Mouse (Mus musculus): ENCODE results near the gene Gm6614. TPM values are rescaled to one million over a fixed set of nuclear protein-coding genes. Genes with fewer than 3 reads are reported as not detected.
"Not testable (repeated sequence)": the region's sequence is repeated elsewhere in the genome, so short reads cannot be mapped to it uniquely, and the experiment has no call there.

Gm6614 gene
- not detected in 2 replicates for polyA plus RNA-seq (2015; fragmentation: Nextera tagmentation; extraction: Ambion mirVana)

DNA sequence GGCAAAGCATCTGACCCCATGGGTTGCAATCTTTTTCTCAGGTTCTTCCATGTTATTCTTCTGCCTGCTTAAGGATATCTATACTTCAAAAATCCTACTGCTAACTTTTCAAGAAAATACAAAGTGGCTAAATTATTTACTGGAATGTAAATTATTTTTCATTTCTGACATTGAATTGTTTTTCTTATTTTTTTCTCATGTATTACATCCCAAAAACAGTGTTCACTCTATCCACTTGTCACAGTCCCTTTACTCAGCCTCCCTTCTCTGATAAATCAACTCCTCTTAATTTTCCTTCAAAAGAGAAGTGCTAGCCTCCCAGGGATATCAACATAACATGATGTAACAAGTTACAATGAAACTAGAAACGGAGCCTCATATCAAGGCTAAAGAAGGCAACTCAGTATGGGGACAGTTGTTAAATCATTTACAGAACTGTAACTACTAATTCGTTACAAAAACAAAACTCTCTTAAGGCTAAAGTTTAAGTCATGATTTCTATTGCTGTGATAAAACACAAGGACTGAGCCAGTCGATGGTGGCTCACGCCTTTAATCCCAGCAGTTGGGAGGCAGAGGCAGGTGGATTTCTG, at the start of gene Gm6614:
Gene Gm6614, minus strand, starts transcription at position 51 of the 592 bp plus-strand sequence.
- WGBS, result 80% methylated on average over 4 of the region's 4 CpGs
- Histone ChIP-seq H3K27me3 (ENCODE audit: control insufficient read depth, insufficient read depth, low read depth, low read length) (no peaks in the 10 kb centered on the region), H3K4me2 (ENCODE audit: low read depth, low read length) (no peak within 1 kb of the TSS), H3K4me1 (replicated peaks; ENCODE audit: control insufficient read depth, insufficient read depth, low read length) (no peaks in the 10 kb centered on the region), H3K27ac (ENCODE audit: low read length) (no peak within 1 kb of the TSS), H3K9ac (ENCODE audit: low read length) (no peak within 1 kb of the TSS), H3K36me3 (ENCODE audit: control insufficient read depth, insufficient read depth, low read length) (no peaks in the 10 kb centered on the region), H3K4me3 (ENCODE audit: low read length) (no peak within 1 kb of the TSS), H3K9me3 (ENCODE audit: control insufficient read depth, low read length) (no peaks in the 10 kb centered on the region)
- ATAC-seq (ENCODE audit: low read depth), result no peak

DNA sequence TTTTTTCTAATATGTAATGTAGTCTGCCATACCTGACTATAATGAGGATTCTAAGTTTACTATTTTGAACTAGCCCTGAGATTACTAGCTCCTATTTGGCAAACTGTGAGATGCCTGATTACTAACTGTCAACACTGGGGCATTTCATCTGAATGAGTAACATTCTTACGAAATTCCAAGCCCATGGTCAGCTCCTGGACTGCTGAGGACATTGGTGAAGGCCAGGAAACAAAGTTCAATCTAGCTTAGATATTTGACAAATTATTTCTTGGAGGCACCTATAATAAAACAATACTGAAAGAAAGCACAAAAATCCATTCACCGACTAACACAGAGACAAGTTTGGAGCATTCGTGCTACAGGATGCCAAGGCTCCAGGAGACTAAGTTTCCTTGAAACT, 47.1 kb upstream of the Gm6614 start:
- not testable (repeated sequence) for H3K9me3 ChIP-seq (ENCODE audit: control insufficient read depth, low read length); ATAC-seq (ENCODE audit: low read depth); H3K9ac ChIP-seq (ENCODE audit: low read length); H3K4me3 ChIP-seq (ENCODE audit: low read length); H3K4me1 ChIP-seq (replicated peaks; ENCODE audit: control insufficient read depth, insufficient read depth, low read length); H3K4me2 ChIP-seq (ENCODE audit: low read depth, low read length); H3K27me3 ChIP-seq (ENCODE audit: control insufficient read depth, insufficient read depth, low read depth, low read length); H3K36me3 ChIP-seq (ENCODE audit: control insufficient read depth, insufficient read depth, low read length); H3K27ac ChIP-seq (ENCODE audit: low read length)
- 83% methylated on average over 3 of the region's 3 CpGs for WGBS

DNA sequence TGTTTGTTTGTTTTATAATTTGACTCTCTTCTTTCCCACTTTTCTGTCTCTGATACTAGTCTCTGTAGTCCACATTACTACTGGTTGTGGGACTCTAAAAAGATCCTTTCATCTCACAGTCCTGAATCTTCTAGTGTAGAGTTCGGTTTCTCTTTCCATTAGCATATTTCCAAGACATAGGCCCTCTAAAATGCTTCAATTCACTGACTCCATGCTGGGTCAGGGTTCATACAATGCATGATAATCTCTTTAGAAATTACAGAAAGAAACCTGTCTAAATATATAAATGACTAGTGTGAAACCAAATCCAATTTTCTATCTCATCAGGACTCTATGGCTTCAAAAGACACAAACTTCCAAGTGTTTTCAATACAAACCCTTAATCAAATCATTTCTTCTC, 36.5 kb upstream of the Gm6614 start:
- Histone ChIP-seq H3K4me2 (ENCODE audit: low read depth, low read length) (no peak overlapping the region), H3K4me1 (replicated peaks; ENCODE audit: control insufficient read depth, insufficient read depth, low read length) (no peaks in the 10 kb centered on the region), H3K9me3 (ENCODE audit: control insufficient read depth, low read length) (no peaks in the 10 kb centered on the region), H3K4me3 (ENCODE audit: low read length) (no peak overlapping the region), H3K27ac (ENCODE audit: low read length) (no peak overlapping the region), H3K27me3 (ENCODE audit: control insufficient read depth, insufficient read depth, low read depth, low read length) (no peaks in the 10 kb centered on the region), H3K36me3 (ENCODE audit: control insufficient read depth, insufficient read depth, low read length) (no peaks in the 10 kb centered on the region), H3K9ac (ENCODE audit: low read length) (no peak overlapping the region)
- no peak for ATAC-seq (ENCODE audit: low read depth)
- WGBS, result 95% methylated on average over 1 of the region's 1 CpGs

DNA sequence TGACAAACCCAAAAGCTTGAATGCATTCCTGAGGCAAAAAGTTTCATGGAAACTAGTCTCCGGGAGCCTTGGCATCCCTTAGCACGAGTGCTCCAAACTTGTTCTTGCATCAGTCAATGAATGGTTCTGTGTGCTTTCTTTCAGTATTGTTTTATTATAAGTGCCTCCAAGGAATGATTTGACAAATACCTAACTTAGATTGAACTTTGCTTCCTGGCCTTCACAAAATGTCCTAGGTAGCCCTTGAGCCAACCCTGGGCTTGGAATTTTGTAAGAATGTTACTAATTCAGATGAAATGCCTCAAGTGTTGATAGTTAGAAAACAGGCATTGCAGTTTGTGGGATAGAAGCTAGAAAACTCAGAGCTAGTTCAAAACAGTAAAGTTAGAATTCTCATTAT, 34.5 kb upstream of the Gm6614 start:
- H3K27me3 ChIP-seq (ENCODE audit: control insufficient read depth, insufficient read depth, low read depth, low read length), result no peaks in the 10 kb centered on the region
- 80% methylated on average over 2 of the region's 2 CpGs for WGBS

DNA sequence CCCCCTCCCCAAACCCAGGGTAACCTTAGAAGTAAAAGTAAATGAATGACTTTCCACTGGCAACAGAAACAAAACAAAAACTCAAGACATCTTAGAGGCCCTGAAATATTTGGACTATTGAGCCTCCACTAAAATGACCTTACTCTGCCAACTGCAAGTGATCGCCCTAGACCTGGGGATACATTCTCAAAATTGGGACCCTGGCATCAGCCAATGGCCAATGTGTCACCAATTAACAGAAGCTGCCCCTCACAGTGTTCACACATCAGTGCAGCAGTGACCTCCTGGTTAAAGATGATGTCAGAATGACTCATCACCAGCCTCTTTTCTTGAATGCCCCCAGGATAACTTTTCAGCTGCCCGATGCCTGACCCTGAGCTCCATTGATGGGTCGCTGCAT, 30.7 kb upstream of the Gm6614 start:
- WGBS, result 98% methylated on average over 3 of the region's 3 CpGs

More for the DNA sequence above, 34.5 kb upstream of the Gm6614 start:
- no peaks in the 10 kb centered on the region for H3K36me3 ChIP-seq (ENCODE audit: control insufficient read depth, insufficient read depth, low read length)
- H3K4me2 ChIP-seq (ENCODE audit: low read depth, low read length), result no peak overlapping the region
- H3K9ac ChIP-seq (ENCODE audit: low read length), result no peak overlapping the region
- 0 out of 2 replicates have a peak, but pooled peaks cover 1% of the 10 kb centered on the region for H3K9me3 ChIP-seq (ENCODE audit: control insufficient read depth, low read length)
- no peak for ATAC-seq (ENCODE audit: low read depth)
- no peaks in the 10 kb centered on the region for H3K4me1 ChIP-seq (replicated peaks; ENCODE audit: control insufficient read depth, insufficient read depth, low read length)
- H3K27ac ChIP-seq (ENCODE audit: low read length), result no peak overlapping the region
- no peak overlapping the region for H3K4me3 ChIP-seq (ENCODE audit: low read length)

DNA sequence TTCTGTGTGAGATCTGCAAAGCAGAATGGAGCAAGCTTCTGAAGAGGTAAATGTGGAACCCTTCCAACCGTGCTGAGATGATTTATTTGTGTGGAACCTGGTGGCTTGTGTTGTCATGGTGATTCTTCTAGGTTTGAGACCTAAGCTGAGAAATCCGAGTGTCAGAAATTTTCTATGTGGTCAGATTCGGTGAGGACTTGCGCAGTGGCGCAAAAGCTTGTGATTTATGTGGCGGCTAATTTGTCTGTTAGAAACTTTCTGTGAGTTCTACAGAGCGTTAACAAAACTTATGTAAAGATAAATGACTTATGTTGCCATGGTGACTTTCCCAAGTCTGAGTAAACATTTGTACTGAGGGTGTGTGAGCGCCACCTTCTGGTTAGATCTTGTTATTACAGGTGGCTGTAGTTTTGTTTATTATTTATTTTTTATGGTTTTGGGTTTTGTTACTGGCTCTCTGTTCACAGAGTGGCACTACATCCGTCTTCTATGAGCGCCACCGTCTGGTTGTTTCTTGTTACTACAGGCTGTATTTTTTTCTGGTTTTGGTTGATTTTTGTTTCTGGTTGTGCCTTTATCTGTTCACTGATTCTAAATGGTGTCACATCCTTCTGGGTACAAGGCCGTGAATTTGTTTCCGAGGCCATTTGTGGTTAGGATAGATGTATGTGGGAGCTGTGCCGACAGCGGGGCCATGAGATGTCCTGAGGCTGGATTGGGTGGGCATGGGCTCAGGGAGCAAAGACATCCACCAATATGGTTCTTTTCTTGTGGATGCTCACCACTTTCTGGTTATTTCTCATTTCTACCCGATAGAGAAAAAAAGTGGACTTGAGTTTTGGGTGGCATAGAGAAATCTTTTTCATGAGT, 29.3 kb upstream of the Gm6614 start:
- Histone ChIP-seq H3K9me3 (ENCODE audit: control insufficient read depth, low read length) (0 out of 2 replicates have a peak, but pooled peaks cover 4% of the 10 kb centered on the region), H3K9ac (ENCODE audit: low read length) (no peak overlapping the region), H3K27me3 (ENCODE audit: control insufficient read depth, insufficient read depth, low read depth, low read length) (no peaks in the 10 kb centered on the region), H3K4me1 (replicated peaks; ENCODE audit: control insufficient read depth, insufficient read depth, low read length) (no peaks in the 10 kb centered on the region), H3K36me3 (ENCODE audit: control insufficient read depth, insufficient read depth, low read length) (no peaks in the 10 kb centered on the region), H3K4me3 (ENCODE audit: low read length) (no peak overlapping the region), H3K27ac (ENCODE audit: low read length) (no peak overlapping the region), H3K4me2 (ENCODE audit: low read depth, low read length) (no peak overlapping the region)
- WGBS, result 43% methylated on average over 16 of the region's 16 CpGs
- no peak; the same call in 1 of the 2 replicates for ATAC-seq (ENCODE audit: low read depth)

More for the DNA sequence above, 30.7 kb upstream of the Gm6614 start:
- Histone ChIP-seq H3K9me3 (ENCODE audit: control insufficient read depth, low read length) (0 out of 2 replicates have a peak, but pooled peaks cover 4% of the 10 kb centered on the region), H3K4me2 (ENCODE audit: low read depth, low read length) (no peak overlapping the region), H3K36me3 (ENCODE audit: control insufficient read depth, insufficient read depth, low read length) (no peaks in the 10 kb centered on the region), H3K27me3 (ENCODE audit: control insufficient read depth, insufficient read depth, low read depth, low read length) (no peaks in the 10 kb centered on the region), H3K4me3 (ENCODE audit: low read length) (no peak overlapping the region), H3K4me1 (replicated peaks; ENCODE audit: control insufficient read depth, insufficient read depth, low read length) (no peaks in the 10 kb centered on the region), H3K9ac (ENCODE audit: low read length) (no peak overlapping the region), H3K27ac (ENCODE audit: low read length) (no peak overlapping the region)
- ATAC-seq (ENCODE audit: low read depth), result no peak

DNA sequence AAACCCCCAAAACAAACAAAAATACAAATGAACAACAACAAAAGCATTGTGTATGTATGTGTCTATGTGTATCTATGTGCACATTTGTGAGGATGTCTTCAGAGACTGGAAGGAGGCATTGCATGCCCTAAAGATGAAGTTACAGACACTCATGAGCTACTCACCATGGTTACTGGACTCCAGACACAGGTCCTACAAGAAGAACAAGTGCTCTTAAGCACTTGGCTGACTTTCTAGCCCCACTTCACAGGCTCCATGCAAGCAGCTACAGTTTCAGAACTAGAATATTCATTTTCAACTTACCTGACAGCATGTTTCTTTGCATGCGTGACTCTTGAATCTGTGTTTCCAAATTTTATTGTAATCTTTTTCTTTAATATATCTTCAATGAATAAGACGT, 24.6 kb upstream of the Gm6614 start:
- H3K4me1 ChIP-seq (replicated peaks; ENCODE audit: control insufficient read depth, insufficient read depth, low read length), result no peaks in the 10 kb centered on the region
- H3K27ac ChIP-seq (ENCODE audit: low read length), result no peak overlapping the region
- H3K27me3 ChIP-seq (ENCODE audit: control insufficient read depth, insufficient read depth, low read depth, low read length), result no peaks in the 10 kb centered on the region
- 54% methylated on average over 2 of the region's 2 CpGs for WGBS
- no peak overlapping the region for H3K9ac ChIP-seq (ENCODE audit: low read length)
- no peaks in the 10 kb centered on the region for H3K36me3 ChIP-seq (ENCODE audit: control insufficient read depth, insufficient read depth, low read length)
- peak; percentile 69 for ATAC-seq (ENCODE audit: low read depth)
- H3K4me2 ChIP-seq (ENCODE audit: low read depth, low read length), result no peak overlapping the region
- H3K9me3 ChIP-seq (ENCODE audit: control insufficient read depth, low read length), result 0 out of 2 replicates have a peak, but pooled peaks cover 3% of the 10 kb centered on the region
- no peak overlapping the region for H3K4me3 ChIP-seq (ENCODE audit: low read length)

DNA sequence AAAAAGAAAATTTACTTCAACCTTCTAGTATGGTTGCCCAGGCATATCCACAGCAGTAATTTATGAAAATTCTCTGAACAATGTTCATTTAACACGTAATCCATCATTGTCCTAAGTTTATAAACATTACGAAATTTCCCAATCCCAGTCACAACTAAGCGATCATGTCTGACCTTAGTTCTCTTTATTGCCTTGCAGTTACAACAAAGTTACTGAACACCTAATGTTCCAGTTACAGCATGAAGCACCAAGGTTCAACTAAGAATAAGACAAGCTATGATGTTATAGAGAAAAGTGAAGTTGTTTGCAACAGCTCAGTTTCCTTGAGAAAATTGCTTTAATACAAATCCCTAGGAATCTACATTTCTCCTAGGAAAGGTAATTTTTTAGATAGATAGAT, 10.5 kb upstream of the Gm6614 start:
- no peak overlapping the region for H3K4me2 ChIP-seq (ENCODE audit: low read depth, low read length)
- no peak overlapping the region for H3K27ac ChIP-seq (ENCODE audit: low read length)
- WGBS, result 69% methylated on average over 3 of the region's 3 CpGs
- no peaks in the 10 kb centered on the region for H3K4me1 ChIP-seq (replicated peaks; ENCODE audit: control insufficient read depth, insufficient read depth, low read length)
- ATAC-seq (ENCODE audit: low read depth), result no peak
- H3K4me3 ChIP-seq (ENCODE audit: low read length), result no peak overlapping the region
- H3K27me3 ChIP-seq (ENCODE audit: control insufficient read depth, insufficient read depth, low read depth, low read length), result no peaks in the 10 kb centered on the region
- no peaks in the 10 kb centered on the region for H3K36me3 ChIP-seq (ENCODE audit: control insufficient read depth, insufficient read depth, low read length)
- H3K9me3 ChIP-seq (ENCODE audit: control insufficient read depth, low read length), result no peaks in the 10 kb centered on the region
- H3K9ac ChIP-seq (ENCODE audit: low read length), result no peak overlapping the region

DNA sequence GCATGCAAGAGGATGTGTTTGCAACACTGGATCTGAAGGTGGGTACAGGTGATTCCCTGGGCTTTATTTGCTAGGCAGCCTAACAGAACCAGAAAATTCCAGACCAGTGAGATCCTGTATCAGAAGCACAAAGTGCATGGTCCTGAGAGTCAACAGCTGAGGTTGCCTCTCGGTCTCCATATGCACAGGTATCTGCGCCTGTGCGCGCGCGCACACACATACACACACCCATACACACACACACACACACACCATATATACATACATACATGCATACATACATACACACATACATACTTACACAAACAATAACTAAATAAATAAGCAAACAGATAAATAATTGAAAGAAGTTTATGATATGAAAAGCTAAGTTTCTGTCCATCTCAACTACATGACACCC, 24.4 kb downstream of the Gm6614 start:
- Histone ChIP-seq H3K9ac (ENCODE audit: low read length) (no peak overlapping the region), H3K4me3 (ENCODE audit: low read length) (no peak overlapping the region), H3K27me3 (ENCODE audit: control insufficient read depth, insufficient read depth, low read depth, low read length) (no peaks in the 10 kb centered on the region), H3K36me3 (ENCODE audit: control insufficient read depth, insufficient read depth, low read length) (no peaks in the 10 kb centered on the region), H3K4me2 (ENCODE audit: low read depth, low read length) (no peak overlapping the region), H3K4me1 (replicated peaks; ENCODE audit: control insufficient read depth, insufficient read depth, low read length) (no peaks in the 10 kb centered on the region), H3K9me3 (ENCODE audit: control insufficient read depth, low read length) (no peaks in the 10 kb centered on the region), H3K27ac (ENCODE audit: low read length) (no peak overlapping the region)
- WGBS, result 99% methylated on average over 6 of the region's 6 CpGs
- no peak for ATAC-seq (ENCODE audit: low read depth)

All from lung, embryonic 16.5 days (tissue).